Mouse (Mus musculus) liver (tissue): ENCODE measurements around the gene Myt1l.

Experiments
- DNase-seq: peaks from one replicate; pipeline ENCODE4 v3.0.0-alpha.2; 2020; ENCODE audit warnings: mixed read lengths

The Myt1l gene

GRCm38 (mm10) chr12:29972533-29972932 is 444.3 kb downstream of the Myt1l start:
- DNase-seq, result no peak
